In the genomic region with DNA sequence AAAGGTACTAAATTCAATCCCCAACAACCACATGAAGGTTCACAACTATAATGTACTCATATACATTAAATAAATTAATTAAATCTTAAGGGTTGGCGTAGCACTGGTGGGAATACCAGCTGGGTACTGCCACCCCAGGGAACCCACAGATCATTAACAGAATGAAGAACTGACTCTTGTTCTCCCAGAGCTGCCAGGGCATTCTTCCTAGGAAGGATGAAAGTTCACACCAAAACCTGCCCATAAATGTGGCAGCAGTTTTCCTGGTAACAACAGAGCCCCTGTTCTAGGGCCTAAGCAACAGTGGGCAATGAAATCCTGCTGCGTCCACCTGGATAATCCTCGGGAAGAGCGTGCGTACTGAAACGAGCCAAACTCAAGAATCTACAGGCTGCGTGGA, we compare ENCODE assay signal across 9 mouse cellular contexts. TPM values are rescaled to one million over a fixed set of nuclear protein-coding genes. Genes with fewer than 3 reads are reported as not detected.
DNase-seq lines count a peak whose midpoint lies in the region; ATAC-seq and TF ChIP-seq lines count a peak whose summit lies in the region.
"Had no signal": no experiment of that assay in that cellular context is flagged by ENCODE, and none has a peak within 500 bp of the region (broad histone marks: within the 10 kb centered on the region; RNA-seq: fewer than 3 reads in every experiment).

No protein-coding gene starts in this region.

- H3K9me3 ChIP-seq in heart, embryonic 15.5 days (replicated peaks): no peaks in the 10 kb centered on the region
- H3K9me3 ChIP-seq in MEL (replicated peaks; ENCODE audit: insufficient read depth, low read length): no peaks in the 10 kb centered on the region
- no peaks in the 10 kb centered on the region for H3K9me3 ChIP-seq in hindbrain, embryonic 14.5 days (ENCODE audit: control insufficient read depth, low read length)
- no peaks in the 10 kb centered on the region for H3K9me3 ChIP-seq in midbrain, embryonic 12.5 days

- 0 out of 2 replicates have a peak, but pooled peaks cover 3% of the 10 kb centered on the region for H3K79me2 ChIP-seq in MEL (ENCODE audit: control insufficient read depth, insufficient read depth, low read length, poor library complexity)

- no peak for TF ChIP-seq CTCF in MEL (IDR thresholded peaks at IDR 0.05 in 2 of 3, conservative IDR thresholded peaks at IDR 0.05 in 1 of 3; ENCODE audit: control insufficient read depth in 1 of 3, insufficient read depth in 1 of 3, low read depth in 2 of 3, low read length in 3 of 3, poor library complexity in 1 of 3, severe bottlenecking in 1 of 3)

- H3K27me3 ChIP-seq in heart, embryonic 15.5 days: no peaks in the 10 kb centered on the region
- no peaks in the 10 kb centered on the region for H3K27me3 ChIP-seq in MEL (ENCODE audit: control insufficient read depth in 1 of 2, insufficient read depth in 2 of 2, low read length in 2 of 2)
- no peaks in the 10 kb centered on the region for H3K27me3 ChIP-seq in hindbrain, embryonic 14.5 days (ENCODE audit: control insufficient read depth, insufficient read depth, low read length)
- H3K27me3 ChIP-seq in midbrain, embryonic 12.5 days: no peaks in the 10 kb centered on the region

- peak overlapping the region; percentile 74 for H3K9ac ChIP-seq in heart, embryonic 15.5 days
- peak overlapping the region; percentile 60 for H3K9ac ChIP-seq in MEL (ENCODE audit: control insufficient read depth, low read depth, low read length, poor library complexity, severe bottlenecking)
- peak overlapping the region; percentile 80 for H3K9ac ChIP-seq in hindbrain, embryonic 14.5 days
- H3K9ac ChIP-seq in midbrain, embryonic 12.5 days (replicated peaks): peak overlapping the region; percentile 78

- intact Hi-C loops in heart, postnatal 10 days (cut with DNase I): loop anchor here (10.0 kb wide), 1 partner anchor 168 kb away; no protein-coding TSS in a partner anchor

- H3K4me3 ChIP-seq in heart, embryonic 15.5 days: peak overlapping the region; percentile 74
- peak overlapping the region in 1 of 2 experiments; percentile 69; a peak in 2 of 4 replicates for H3K4me3 ChIP-seq in MEL (ENCODE audit: control insufficient read depth in 1 of 2, insufficient read depth in 1 of 2, low read depth in 2 of 2, low read length in 2 of 2)
- H3K4me3 ChIP-seq in hindbrain, embryonic 14.5 days (replicated peaks; ENCODE audit: low read length): peak overlapping the region; percentile 74
- H3K4me3 ChIP-seq in midbrain, embryonic 12.5 days: peak overlapping the region; percentile 70

- no peaks in the 10 kb centered on the region for H3K36me3 ChIP-seq in heart, embryonic 15.5 days
- H3K36me3 ChIP-seq in MEL (ENCODE audit: control insufficient read depth in 1 of 2, insufficient read depth in 2 of 2, low read length in 2 of 2): no peaks in the 10 kb centered on the region
- peaks cover 21% of the 10 kb centered on the region for H3K36me3 ChIP-seq in hindbrain, embryonic 14.5 days (replicated peaks; ENCODE audit: control insufficient read depth, insufficient read depth)
- peaks cover 27% of the 10 kb centered on the region for H3K36me3 ChIP-seq in midbrain, embryonic 12.5 days

- no peak for TF ChIP-seq EP300 in MEL (IDR thresholded peaks at IDR 0.05; ENCODE audit: low read depth in 1 of 2, low read length in 2 of 2)

- TF ChIP-seq RAD21 in MEL (IDR thresholded peaks at IDR 0.05; ENCODE audit: low read depth, low read length): no peak

- no peak for DNase-seq in heart, postnatal 10 days
- no peak for DNase-seq in MEL (ENCODE audit: low read depth, low spot score)
- DNase-seq in hindbrain, embryonic 14.5 days (ENCODE audit: low spot score): no peak
- no peak for DNase-seq in adrenal gland, adult 2 months
- DNase-seq in cerebellum, adult 11 months: no peak
- DNase-seq: lung, postnatal 36 days had no signal

- WGBS in heart, embryonic 15.5 days: 27% methylated on average over 7 of the region's 7 CpGs
- WGBS in hindbrain, embryonic 14.5 days: 14% methylated on average over 7 of the region's 7 CpGs
- 16% methylated on average over 7 of the region's 7 CpGs for WGBS in midbrain, embryonic 12.5 days

- ATAC-seq in heart, embryonic 15.5 days (replicated peaks; ENCODE audit: insufficient number of reproducible peaks, insufficient read depth, low FRiP score, low read depth): no peak
- ATAC-seq in hindbrain, embryonic 14.5 days (ENCODE audit: low FRiP score): no peak
- no peak for ATAC-seq in midbrain, embryonic 12.5 days (ENCODE audit: low FRiP score, low read depth)
- no peak for ATAC-seq in megakaryocyte-erythroid progenitor cell, adult 5-6 weeks (replicated peaks; ENCODE audit: low FRiP score, low TSS enrichment, poor library complexity, severe bottlenecking)

- peak overlapping the region; percentile 98 for H3K4me2 ChIP-seq in heart, embryonic 15.5 days
- peak overlapping the region; percentile 85 for H3K4me2 ChIP-seq in hindbrain, embryonic 14.5 days (replicated peaks)
- peak overlapping the region; percentile 91 for H3K4me2 ChIP-seq in midbrain, embryonic 12.5 days (replicated peaks)

- H3K27ac ChIP-seq in heart, embryonic 15.5 days: no peak overlapping the region
- H3K27ac ChIP-seq in MEL (ENCODE audit: control insufficient read depth, low read depth, low read length): no peak overlapping the region
- H3K27ac ChIP-seq in hindbrain, embryonic 14.5 days: peak overlapping the region; percentile 85
- H3K27ac ChIP-seq in midbrain, embryonic 12.5 days (replicated peaks): peak overlapping the region; percentile 89

- no peak for TF ChIP-seq POLR2A in MEL (IDR thresholded peaks at IDR 0.05; ENCODE audit: control insufficient read depth in 1 of 2, insufficient read depth in 1 of 2, low read depth in 1 of 2, low read length in 2 of 2, poor library complexity in 1 of 2)

- peaks cover 32% of the 10 kb centered on the region for H3K4me1 ChIP-seq in heart, embryonic 15.5 days (replicated peaks)
- H3K4me1 ChIP-seq in MEL (ENCODE audit: control insufficient read depth in 1 of 2, insufficient read depth in 2 of 2, low read length in 2 of 2): peaks cover 0 to 3% of the 10 kb centered on the region in 2 experiments; a peak in 1 of 4 replicates
- H3K4me1 ChIP-seq in hindbrain, embryonic 14.5 days (replicated peaks; ENCODE audit: control insufficient read depth, insufficient read depth, low read length): peaks cover 23% of the 10 kb centered on the region
- peaks cover 28% of the 10 kb centered on the region for H3K4me1 ChIP-seq in midbrain, embryonic 12.5 days

RNA-seq across cellular contexts. Expression of a gene that starts 0.9 kb away (rescaled TPM):
- polyA plus RNA-seq in heart, embryonic 15.5 days (2015; fragmentation: Nextera tagmentation; extraction: Ambion mirVana): 13.3 and 18.9 TPM in 2 replicates
- total RNA-seq in heart, postnatal 10 days (2021): 1 to 10 TPM; 5.4 to 5.7 TPM
- total RNA-seq in MEL (2012; rRNA removed): 20.6 and 20.8 TPM in 2 replicates
- 10 to 100 TPM in 1 of 2 experiments, not detected in 1; 25.5 TPM for polyA plus RNA-seq in MEL (2012; ENCODE audit: insufficient read depth in 1 of 2, insufficient read length in 2 of 2, low read depth in 1 of 2, low replicate concordance in 2 of 2, missing spikeins in 1 of 2)
- 61.3 and 75.6 TPM in 2 replicates for polyA plus RNA-seq in hindbrain, embryonic 14.5 days (2014; fragmentation: Nextera tagmentation; extraction: Ambion mirVana)
- 45.8 and 47.4 TPM in 2 replicates for polyA plus RNA-seq in midbrain, embryonic 12.5 days (2016; fragmentation: Nextera tagmentation; extraction: Ambion mirVana)
- 10 to 100 TPM in 1 of 2 experiments, 1 to 10 TPM in 1; 9.2 to 39.5 TPM for total RNA-seq in adrenal gland, adult 2 months (2021)
- polyA plus RNA-seq in adrenal gland, adult 2 months (2012; rRNA removed): 39.7 and 73.8 TPM in 2 replicates
- total RNA-seq in megakaryocyte-erythroid progenitor cell, adult 5-6 weeks (2014; fragmentation: Nextera tagmentation): 2.4 and 2.9 TPM in 2 replicates
- total RNA-seq in megakaryocyte-erythroid progenitor cell, adult 5-6 weeks (2017): 0.14 and 1.8 TPM in 2 replicates

RNA-seq across cellular contexts. Expression of a gene that starts 9.6 kb away (rescaled TPM):
- 176 and 197 TPM in 2 replicates for polyA plus RNA-seq in heart, embryonic 15.5 days (2015; fragmentation: Nextera tagmentation; extraction: Ambion mirVana)
- 10 to 100 TPM; 61.8 to 63.9 TPM for total RNA-seq in heart, postnatal 10 days (2021)
- total RNA-seq in MEL (2012; rRNA removed): 299 and 344 TPM in 2 replicates
- polyA plus RNA-seq in MEL (2012; ENCODE audit: insufficient read depth in 1 of 2, insufficient read length in 2 of 2, low read depth in 1 of 2, low replicate concordance in 2 of 2, missing spikeins in 1 of 2): 100 to 1,000 TPM; 321 to 338 TPM
- 35.7 and 44.3 TPM in 2 replicates for polyA plus RNA-seq in hindbrain, embryonic 14.5 days (2014; fragmentation: Nextera tagmentation; extraction: Ambion mirVana)
- 58.2 and 63.7 TPM in 2 replicates for polyA plus RNA-seq in midbrain, embryonic 12.5 days (2016; fragmentation: Nextera tagmentation; extraction: Ambion mirVana)
- 10 to 100 TPM; 26.3 to 43.7 TPM for total RNA-seq in adrenal gland, adult 2 months (2021)
- polyA plus RNA-seq in adrenal gland, adult 2 months (2012; rRNA removed): 108 and 116 TPM in 2 replicates
- 66.0 and 69.7 TPM in 2 replicates for total RNA-seq in megakaryocyte-erythroid progenitor cell, adult 5-6 weeks (2014; fragmentation: Nextera tagmentation)
- total RNA-seq in megakaryocyte-erythroid progenitor cell, adult 5-6 weeks (2017): 25.4 and 28.7 TPM in 2 replicates

RNA-seq across cellular contexts. Expression of a gene that starts 18.2 kb away (rescaled TPM):
- 2.0 and 2.5 TPM in 2 replicates for polyA plus RNA-seq in heart, embryonic 15.5 days (2015; fragmentation: Nextera tagmentation; extraction: Ambion mirVana)
- total RNA-seq in heart, postnatal 10 days (2021): under 1 TPM; 0.52 to 0.53 TPM
- not detected in 2 replicates for total RNA-seq in MEL (2012; rRNA removed)
- polyA plus RNA-seq in MEL (2012; ENCODE audit: insufficient read depth in 1 of 2, insufficient read length in 2 of 2, low read depth in 1 of 2, low replicate concordance in 2 of 2, missing spikeins in 1 of 2): under 1 TPM in 1 of 2 experiments, not detected in 1; 0.06 TPM
- not detected in 2 replicates for polyA plus RNA-seq in hindbrain, embryonic 14.5 days (2014; fragmentation: Nextera tagmentation; extraction: Ambion mirVana)
- polyA plus RNA-seq in midbrain, embryonic 12.5 days (2016; fragmentation: Nextera tagmentation; extraction: Ambion mirVana): not detected in 2 replicates
- not detected for total RNA-seq in adrenal gland, adult 2 months (2021)
- polyA plus RNA-seq in adrenal gland, adult 2 months (2012; rRNA removed): 0.15 and 0.19 TPM in 2 replicates
- 2.2 TPM in 1 of 2 replicates, not detected in the other for total RNA-seq in megakaryocyte-erythroid progenitor cell, adult 5-6 weeks (2014; fragmentation: Nextera tagmentation)
- total RNA-seq in megakaryocyte-erythroid progenitor cell, adult 5-6 weeks (2017): not detected in 2 replicates

RNA-seq across cellular contexts. Expression of a gene that starts 20.5 kb away (rescaled TPM):
- 0.34 TPM in 1 of 2 replicates, not detected in the other for polyA plus RNA-seq in heart, embryonic 15.5 days (2015; fragmentation: Nextera tagmentation; extraction: Ambion mirVana)
- total RNA-seq in heart, postnatal 10 days (2021): not detected
- not detected in 2 replicates for total RNA-seq in MEL (2012; rRNA removed)
- polyA plus RNA-seq in MEL (2012; ENCODE audit: insufficient read depth in 1 of 2, insufficient read length in 2 of 2, low read depth in 1 of 2, low replicate concordance in 2 of 2, missing spikeins in 1 of 2): under 1 TPM in 1 of 2 experiments, not detected in 1; 0.43 TPM
- not detected in 2 replicates for polyA plus RNA-seq in hindbrain, embryonic 14.5 days (2014; fragmentation: Nextera tagmentation; extraction: Ambion mirVana)
- not detected in 2 replicates for polyA plus RNA-seq in midbrain, embryonic 12.5 days (2016; fragmentation: Nextera tagmentation; extraction: Ambion mirVana)
- total RNA-seq in adrenal gland, adult 2 months (2021): not detected
- polyA plus RNA-seq in adrenal gland, adult 2 months (2012; rRNA removed): 0.16 TPM in 1 of 2 replicates, not detected in the other
- total RNA-seq in megakaryocyte-erythroid progenitor cell, adult 5-6 weeks (2014; fragmentation: Nextera tagmentation): not detected in 2 replicates
- total RNA-seq in megakaryocyte-erythroid progenitor cell, adult 5-6 weeks (2017): not detected in 2 replicates

RNA-seq across cellular contexts. Expression of a gene that starts 33.5 kb away (rescaled TPM):
- polyA plus RNA-seq in heart, embryonic 15.5 days (2015; fragmentation: Nextera tagmentation; extraction: Ambion mirVana): 37.0 and 44.4 TPM in 2 replicates
- 10 to 100 TPM; 28.2 to 32.0 TPM for total RNA-seq in heart, postnatal 10 days (2021)
- total RNA-seq in MEL (2012; rRNA removed): 12.0 and 18.6 TPM in 2 replicates
- polyA plus RNA-seq in MEL (2012; ENCODE audit: insufficient read depth in 1 of 2, insufficient read length in 2 of 2, low read depth in 1 of 2, low replicate concordance in 2 of 2, missing spikeins in 1 of 2): 10 to 100 TPM in 1 of 2 experiments, not detected in 1; 37.7 TPM
- 31.6 and 32.6 TPM in 2 replicates for polyA plus RNA-seq in hindbrain, embryonic 14.5 days (2014; fragmentation: Nextera tagmentation; extraction: Ambion mirVana)
- 36.7 and 37.7 TPM in 2 replicates for polyA plus RNA-seq in midbrain, embryonic 12.5 days (2016; fragmentation: Nextera tagmentation; extraction: Ambion mirVana)
- total RNA-seq in adrenal gland, adult 2 months (2021): 10 to 100 TPM; 42.8 to 83.8 TPM
- polyA plus RNA-seq in adrenal gland, adult 2 months (2012; rRNA removed): 132 and 157 TPM in 2 replicates
- total RNA-seq in megakaryocyte-erythroid progenitor cell, adult 5-6 weeks (2014; fragmentation: Nextera tagmentation): 33.2 and 37.2 TPM in 2 replicates
- total RNA-seq in megakaryocyte-erythroid progenitor cell, adult 5-6 weeks (2017): 23.7 and 40.2 TPM in 2 replicates

Comparison
In these comparisons a context has a peak if more than half of its experiments do, and no peak if none do; other contexts are left out.
1. H3K27ac ChIP-seq: peak in hindbrain, embryonic 14.5 days (single experiment) and midbrain, embryonic 12.5 days (single experiment); none in heart, embryonic 15.5 days (single experiment) and MEL (single experiment).
2. Peak in every context shown above with its lines, with median percentiles within 50 percentile points of each other: H3K4me2 ChIP-seq and H3K9ac ChIP-seq.